Mouse (Mus musculus): ENCODE measurements around the gene Pole. TPM values are rescaled to one million over a fixed set of nuclear protein-coding genes. Genes with fewer than 3 reads are reported as not detected.

Pole gene
- 1.0 and 1.7 TPM in 2 replicates for polyA plus RNA-seq (2012; rRNA removed)

DNA sequence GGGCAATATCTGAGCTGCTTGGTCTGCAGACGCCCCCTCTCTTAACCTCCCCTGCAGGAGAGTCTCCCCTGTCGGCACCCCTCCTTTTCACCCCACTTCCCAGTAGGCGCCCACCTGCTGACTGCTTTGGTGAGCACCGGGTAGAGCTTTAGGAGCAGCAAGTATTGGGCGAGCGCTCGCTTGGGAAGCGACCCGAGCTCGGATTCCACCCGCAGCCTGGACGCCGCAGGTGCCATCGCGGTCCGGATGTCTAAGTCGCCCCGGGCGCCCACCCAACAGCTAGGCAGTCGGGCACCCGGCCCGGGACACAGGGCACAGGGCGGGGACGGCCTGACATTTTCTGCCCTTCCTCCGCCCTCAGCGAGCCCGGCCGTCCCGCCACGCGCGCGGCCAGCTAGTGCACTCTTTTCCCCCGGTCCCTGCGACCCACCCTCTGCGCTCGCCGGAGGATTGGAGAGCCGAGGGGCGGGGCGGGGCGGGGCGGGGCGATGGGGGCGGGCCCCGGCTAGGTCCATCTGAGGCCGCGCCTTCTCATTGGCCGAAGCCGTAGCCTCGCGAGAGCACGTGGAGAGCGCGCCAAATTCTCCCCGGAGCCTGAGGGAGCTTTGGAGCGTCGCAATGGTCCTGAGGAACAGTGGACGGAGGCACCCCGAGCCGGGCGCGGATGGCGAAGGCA lies at the start of gene Pole, which contains the start of gene Pxmp2:
Gene Pole (plus strand): TSS at position 537 of the 676 bp plus-strand sequence.
Gene Pxmp2 (minus strand): TSS at position 417 of the 676 bp plus-strand sequence.
- under 1% methylated on average over 64 of the region's 64 CpGs for WGBS
- no peak for TF ChIP-seq CTCF (IDR thresholded peaks at IDR 0.05; ENCODE audit: insufficient read depth, low read length)
- peak; percentile 59; the same call in 1 of the 2 replicates for TF ChIP-seq POLR2A (IDR thresholded peaks at IDR 0.05; ENCODE audit: borderline replicate concordance, extremely low read depth, low read depth, low read length)
- H3K4me3 ChIP-seq (replicated peaks; ENCODE audit: extremely low read depth, low read depth, low read length): peak within 1 kb of the TSS; percentile 78
- H3K4me1 ChIP-seq (ENCODE audit: control insufficient read depth, insufficient read depth, low read length): peaks cover 4% of the 10 kb centered on the region; the same call in 1 of the 2 replicates
- peak; percentile 91 for DNase-seq

DNA sequence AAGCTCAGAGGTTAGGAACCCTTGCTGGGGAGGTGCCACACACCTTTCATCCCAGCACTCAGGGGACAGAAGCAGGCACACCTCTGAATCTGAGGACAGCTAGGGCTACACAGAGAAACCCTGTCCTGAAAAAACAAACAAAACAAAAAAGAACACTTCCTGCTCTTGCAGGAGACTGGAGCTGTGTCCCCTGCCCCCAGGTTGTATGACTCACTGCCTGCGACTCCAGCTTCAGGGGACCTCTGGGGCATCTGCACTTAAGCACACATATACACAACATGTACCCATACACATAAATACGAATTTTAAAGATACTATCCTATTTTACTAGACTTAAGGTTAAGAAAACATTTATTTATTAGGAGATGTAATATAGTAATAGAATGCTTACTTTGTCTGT lies 42.0 kb upstream of the Pole start:
- no peaks in the 10 kb centered on the region for H3K4me1 ChIP-seq (ENCODE audit: control insufficient read depth, insufficient read depth, low read length)
- no peak overlapping the region for H3K4me3 ChIP-seq (replicated peaks; ENCODE audit: extremely low read depth, low read depth, low read length)
- DNase-seq: no peak
- no peak for TF ChIP-seq POLR2A (IDR thresholded peaks at IDR 0.05; ENCODE audit: borderline replicate concordance, extremely low read depth, low read depth, low read length)
- TF ChIP-seq CTCF (IDR thresholded peaks at IDR 0.05; ENCODE audit: insufficient read depth, low read length): no peak
- 74% methylated on average over 2 of the region's 2 CpGs for whole genome bisulfite sequencing

DNA sequence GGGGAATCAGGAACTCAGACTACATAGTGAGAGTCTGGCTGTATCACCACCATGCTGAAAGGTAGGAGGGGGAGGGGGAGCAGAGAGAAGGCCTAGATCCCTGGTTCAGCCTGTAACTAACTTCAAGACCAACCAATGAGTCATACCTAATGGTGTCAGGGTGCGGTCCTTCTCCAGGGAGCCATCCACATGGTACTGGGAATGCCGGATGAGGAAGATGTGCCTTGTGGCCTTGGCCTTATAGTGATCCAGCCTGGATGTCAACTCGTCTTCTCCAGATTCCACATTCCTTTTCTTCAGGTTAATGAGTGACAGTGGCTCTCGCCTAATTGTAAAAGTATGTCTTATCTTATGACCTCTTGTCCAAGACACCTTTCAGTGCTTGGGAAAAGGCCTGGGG lies 19.2 kb upstream of the Pole start:
- no peak for DNase-seq
- H3K4me3 ChIP-seq (replicated peaks; ENCODE audit: extremely low read depth, low read depth, low read length): no peak overlapping the region
- peaks cover 4% of the 10 kb centered on the region for H3K4me1 ChIP-seq (ENCODE audit: control insufficient read depth, insufficient read depth, low read length)
- WGBS: 83% methylated on average over 4 of the region's 4 CpGs
- TF ChIP-seq POLR2A (IDR thresholded peaks at IDR 0.05; ENCODE audit: borderline replicate concordance, extremely low read depth, low read depth, low read length): no peak
- TF ChIP-seq CTCF (IDR thresholded peaks at IDR 0.05; ENCODE audit: insufficient read depth, low read length): no peak

DNA sequence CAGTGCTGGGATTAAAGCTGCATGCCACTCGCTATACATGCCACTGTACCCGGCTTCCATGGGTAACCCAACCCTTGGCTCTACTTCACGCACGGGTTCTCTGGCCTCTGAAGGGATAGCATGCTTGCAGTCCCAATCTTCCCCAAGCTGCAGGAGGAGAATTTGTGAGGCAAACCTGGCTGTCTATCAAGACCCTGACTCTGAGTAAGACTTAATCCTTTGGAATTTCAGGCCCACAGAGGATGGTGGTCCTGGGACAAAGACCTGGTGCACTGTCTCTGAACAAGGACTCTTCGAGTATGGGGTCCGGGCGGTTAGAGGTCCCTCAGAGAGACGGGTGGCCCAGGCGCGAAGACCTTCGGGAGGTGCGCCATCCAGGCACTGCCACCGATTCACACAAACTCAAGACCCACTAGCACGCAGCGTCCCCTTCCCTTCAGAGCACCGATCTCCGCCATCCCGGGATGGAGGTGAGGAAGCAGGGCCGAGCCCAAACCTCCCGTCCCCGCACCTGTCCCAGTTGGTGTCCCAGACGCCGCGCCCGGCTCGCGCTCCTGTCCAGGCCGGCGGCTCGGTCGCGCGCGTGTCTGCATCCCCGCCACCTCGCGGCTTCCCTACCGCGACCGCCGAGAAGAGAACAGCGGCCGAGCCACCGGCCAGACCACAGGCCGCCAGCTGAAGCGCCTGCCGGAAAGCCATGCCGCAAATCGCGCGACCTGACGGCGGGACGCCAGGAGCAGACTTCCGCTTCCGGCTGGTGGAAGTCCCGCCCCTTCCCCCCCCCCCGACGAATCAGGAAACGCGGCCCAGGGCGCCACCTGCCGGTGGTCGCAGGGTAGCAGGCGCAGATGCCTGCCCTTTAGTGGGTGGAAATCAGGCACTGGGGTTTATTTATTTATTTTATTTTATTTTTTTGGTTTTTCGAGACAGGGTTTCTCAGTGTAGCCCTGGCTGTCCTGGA lies 16.7 kb upstream of the Pole start, which contains the start of gene Pgam5:
Gene Pgam5 (minus strand): TSS at position 773 of the 961 bp plus-strand sequence.
- Histone ChIP-seq H3K4me3 (replicated peaks; ENCODE audit: extremely low read depth, low read depth, low read length) (peak within 1 kb of the TSS; percentile 86), H3K4me1 (ENCODE audit: control insufficient read depth, insufficient read depth, low read length) (peaks cover 4% of the 10 kb centered on the region)
- under 1% methylated on average over 66 of the region's 66 CpGs for WGBS
- peak; percentile 83 for DNase-seq
- TF ChIP-seq POLR2A (IDR thresholded peaks at IDR 0.05; ENCODE audit: borderline replicate concordance, extremely low read depth, low read depth, low read length) (peak; percentile 61; the same call in 1 of the 2 replicates), CTCF (IDR thresholded peaks at IDR 0.05; ENCODE audit: insufficient read depth, low read length) (peak; percentile 62)

DNA sequence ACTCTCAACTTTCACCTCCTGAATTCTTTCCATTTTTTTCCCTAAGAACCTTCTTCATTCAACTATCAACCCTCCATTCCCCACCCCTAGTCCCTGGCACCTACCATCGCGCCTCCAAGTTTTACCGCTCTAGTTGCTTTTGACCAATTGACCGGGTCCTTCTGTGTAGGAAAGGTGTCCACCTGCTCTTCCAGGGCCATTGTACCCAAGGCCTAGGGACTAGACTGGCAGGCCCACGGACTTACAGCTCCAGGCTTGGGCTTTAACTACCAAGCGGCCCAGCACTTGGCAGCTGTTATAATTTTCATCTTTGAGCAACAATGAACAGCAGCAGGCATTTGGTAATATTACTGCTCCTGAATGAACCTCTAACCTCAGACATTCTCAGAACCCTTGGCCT lies 15.9 kb upstream of the Pole start:
- no peak for DNase-seq
- TF ChIP-seq CTCF (IDR thresholded peaks at IDR 0.05; ENCODE audit: insufficient read depth, low read length) (no peak), POLR2A (IDR thresholded peaks at IDR 0.05; ENCODE audit: borderline replicate concordance, extremely low read depth, low read depth, low read length) (no peak)
- WGBS: 91% methylated on average over 6 of the region's 6 CpGs

DNA sequence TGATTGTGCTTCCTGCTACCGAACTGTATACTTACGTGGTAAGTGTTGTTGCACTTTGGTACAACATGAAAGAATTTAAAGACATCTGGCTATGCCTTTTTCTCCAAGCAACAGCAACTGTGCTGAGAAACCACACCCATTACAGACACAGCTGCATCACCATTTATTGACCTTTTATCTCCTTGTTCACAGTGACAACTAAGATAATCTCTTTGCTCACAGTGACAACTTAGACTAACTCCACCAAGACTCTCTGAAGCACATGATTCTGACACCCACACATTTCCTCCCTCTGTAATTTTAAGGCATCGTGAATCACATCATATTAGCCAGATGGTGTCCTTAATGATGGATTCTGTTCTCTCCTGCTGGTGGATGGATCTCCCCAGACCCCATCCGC lies 12.0 kb upstream of the Pole start:
- no peak overlapping the region for H3K4me3 ChIP-seq (replicated peaks; ENCODE audit: extremely low read depth, low read depth, low read length)
- WGBS: 72% methylated on average over 4 of the region's 4 CpGs
- no peak for DNase-seq
- H3K4me1 ChIP-seq (ENCODE audit: control insufficient read depth, insufficient read depth, low read length): no peaks in the 10 kb centered on the region; the same call in 1 of the 2 replicates
- TF ChIP-seq CTCF (IDR thresholded peaks at IDR 0.05; ENCODE audit: insufficient read depth, low read length) (no peak), POLR2A (IDR thresholded peaks at IDR 0.05; ENCODE audit: borderline replicate concordance, extremely low read depth, low read depth, low read length) (no peak)

More for the DNA sequence above, 15.9 kb upstream of the Pole start:
- Histone ChIP-seq H3K4me3 (replicated peaks; ENCODE audit: extremely low read depth, low read depth, low read length) (no peak overlapping the region), H3K4me1 (ENCODE audit: control insufficient read depth, insufficient read depth, low read length) (peaks cover 4% of the 10 kb centered on the region)

DNA sequence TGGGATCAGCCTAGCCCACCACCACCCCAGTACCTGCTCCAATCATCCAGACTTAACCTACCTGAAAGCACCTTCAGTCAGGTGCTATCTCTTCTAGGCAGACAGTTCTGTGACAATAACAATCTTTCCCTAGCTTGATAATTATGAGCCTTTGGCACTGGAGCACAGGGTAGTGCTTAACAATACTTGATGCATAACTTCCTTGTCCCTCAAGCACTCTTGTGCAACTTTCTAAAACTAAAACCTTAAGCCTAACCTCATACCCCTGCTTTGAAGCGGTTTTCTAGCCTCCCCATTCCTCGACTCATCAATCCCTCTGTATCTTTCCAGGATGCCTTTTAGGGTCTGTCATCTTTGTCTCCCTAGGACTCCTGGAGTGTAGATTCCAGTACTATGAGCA lies 11.3 kb upstream of the Pole start:
- TF ChIP-seq POLR2A (IDR thresholded peaks at IDR 0.05; ENCODE audit: borderline replicate concordance, extremely low read depth, low read depth, low read length): no peak
- no peak for TF ChIP-seq CTCF (IDR thresholded peaks at IDR 0.05; ENCODE audit: insufficient read depth, low read length)
- H3K4me3 ChIP-seq (replicated peaks; ENCODE audit: extremely low read depth, low read depth, low read length): no peak overlapping the region
- no peak for DNase-seq
- no peaks in the 10 kb centered on the region; the same call in 1 of the 2 replicates for H3K4me1 ChIP-seq (ENCODE audit: control insufficient read depth, insufficient read depth, low read length)
- 43% methylated on average over 2 of the region's 2 CpGs for WGBS

DNA sequence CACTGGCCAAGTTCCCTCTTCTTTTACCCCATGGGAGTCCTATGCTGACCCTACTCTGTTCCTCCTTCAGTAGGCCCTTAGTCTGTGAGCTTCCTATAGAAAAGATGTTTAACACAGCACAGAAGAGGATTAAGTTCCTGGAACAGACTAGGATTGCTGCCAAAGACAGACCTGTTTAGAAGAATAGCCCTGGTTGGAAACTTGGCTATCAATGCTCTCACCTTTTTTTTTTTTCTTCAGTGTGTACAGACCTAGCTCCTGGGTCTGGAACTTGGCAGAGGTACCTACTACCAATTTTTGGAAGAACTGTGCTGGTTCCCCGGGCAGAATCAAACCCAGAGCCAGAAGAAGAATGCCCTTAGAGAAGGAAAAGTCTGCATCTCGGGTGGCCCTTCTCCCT lies 9.7 kb upstream of the Pole start:
- no peak for DNase-seq
- H3K4me1 ChIP-seq (ENCODE audit: control insufficient read depth, insufficient read depth, low read length): no peaks in the 10 kb centered on the region; the same call in 1 of the 2 replicates
- TF ChIP-seq CTCF (IDR thresholded peaks at IDR 0.05; ENCODE audit: insufficient read depth, low read length) (no peak), POLR2A (IDR thresholded peaks at IDR 0.05; ENCODE audit: borderline replicate concordance, extremely low read depth, low read depth, low read length) (no peak)
- H3K4me3 ChIP-seq (replicated peaks; ENCODE audit: extremely low read depth, low read depth, low read length): no peak overlapping the region
- 68% methylated on average over 2 of the region's 2 CpGs for WGBS

DNA sequence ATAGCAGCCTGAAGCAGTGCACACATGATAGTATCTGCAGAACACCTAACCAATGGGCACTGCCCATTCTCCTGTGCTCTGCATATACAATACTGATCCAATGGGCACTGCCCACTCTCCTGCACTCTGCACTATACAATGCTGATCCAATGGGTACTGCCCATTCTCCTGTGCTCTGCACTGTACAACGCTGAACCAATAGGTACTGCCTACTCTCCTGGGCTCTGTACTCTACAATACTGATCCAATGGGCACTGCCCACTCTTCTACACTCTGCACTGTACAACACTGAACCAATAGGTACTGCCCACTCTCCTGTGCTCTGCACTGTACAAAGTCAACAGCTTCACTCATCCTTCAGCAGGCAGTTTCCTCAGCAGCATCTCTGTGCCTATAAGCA lies 9.2 kb upstream of the Pole start:
- TF ChIP-seq CTCF (IDR thresholded peaks at IDR 0.05; ENCODE audit: insufficient read depth, low read length) (no peak), POLR2A (IDR thresholded peaks at IDR 0.05; ENCODE audit: borderline replicate concordance, extremely low read depth, low read depth, low read length) (no peak)
- no peaks in the 10 kb centered on the region; the same call in 1 of the 2 replicates for H3K4me1 ChIP-seq (ENCODE audit: control insufficient read depth, insufficient read depth, low read length)

More for the DNA sequence above, 9.2 kb upstream of the Pole start:
- 78% methylated on average over 1 of the region's 1 CpGs for WGBS
- DNase-seq: no peak
- no peak overlapping the region for H3K4me3 ChIP-seq (replicated peaks; ENCODE audit: extremely low read depth, low read depth, low read length)

Measured in lung, adult 2 months (tissue).